Mouse (Mus musculus): ENCODE measurements around the gene Cdyl. TPM values are rescaled to one million over a fixed set of nuclear protein-coding genes. Genes with fewer than 3 reads are reported as not detected.

Cdyl gene
- polyA plus RNA-seq, 1 experiment from 2014 or later: 9.5 TPM

GRCm38 (mm10) chr13:35689560-35689959, 29.9 kb downstream of the Cdyl start:
- no peak overlapping the region for H3K27ac ChIP-seq (replicated peaks)
- H3K36me3 ChIP-seq (replicated peaks): no peaks in the 10 kb centered on the region
- no peak overlapping the region for H3K4me3 ChIP-seq (replicated peaks)
- H3K4me1 ChIP-seq (replicated peaks): peaks cover 13% of the 10 kb centered on the region; the same call in 1 of the 2 replicates
- no peak for ATAC-seq (ENCODE audit: insufficient read depth)
- 81% methylated on average over 3 of the region's 3 CpGs for WGBS (ENCODE audit: insufficient replicate concordance)
- H3K9me3 ChIP-seq (replicated peaks): no peaks in the 10 kb centered on the region
- H3K27me3 ChIP-seq: no peaks in the 10 kb centered on the region
- no peak overlapping the region for H3K4me2 ChIP-seq
- H3K9ac ChIP-seq: no peak overlapping the region

GRCm38 (mm10) chr13:35717658-35718057, 58.0 kb downstream of the Cdyl start:
- Histone ChIP-seq H3K27ac (replicated peaks) (no peak overlapping the region), H3K9me3 (replicated peaks) (no peaks in the 10 kb centered on the region)
- WGBS (ENCODE audit: insufficient replicate concordance): 73% methylated on average over 4 of the region's 4 CpGs

GRCm38 (mm10) chr13:35719581-35719980, 59.9 kb downstream of the Cdyl start:
- Histone ChIP-seq H3K36me3 (replicated peaks) (no peaks in the 10 kb centered on the region), H3K27ac (replicated peaks) (no peak overlapping the region), H3K4me3 (replicated peaks) (no peak overlapping the region), H3K9ac (no peak overlapping the region), H3K9me3 (replicated peaks) (no peaks in the 10 kb centered on the region), H3K27me3 (no peaks in the 10 kb centered on the region), H3K4me1 (replicated peaks) (peaks cover 15% of the 10 kb centered on the region), H3K4me2 (no peak overlapping the region)
- WGBS (ENCODE audit: insufficient replicate concordance): 65% methylated on average over 6 of the region's 6 CpGs
- no peak for ATAC-seq (ENCODE audit: insufficient read depth)

More at GRCm38 (mm10) chr13:35717658-35718057, 58.0 kb downstream of the Cdyl start:
- peaks cover 11% of the 10 kb centered on the region for H3K4me1 ChIP-seq (replicated peaks)
- ATAC-seq (ENCODE audit: insufficient read depth): no peak
- H3K4me3 ChIP-seq (replicated peaks): no peak overlapping the region
- no peaks in the 10 kb centered on the region for H3K36me3 ChIP-seq (replicated peaks)
- no peaks in the 10 kb centered on the region for H3K27me3 ChIP-seq
- no peak overlapping the region for H3K9ac ChIP-seq
- H3K4me2 ChIP-seq: no peak overlapping the region

- no peak overlapping the region for H3K27ac ChIP-seq (replicated peaks)
- no peak overlapping the region for H3K4me3 ChIP-seq (replicated peaks)
- H3K9ac ChIP-seq: no peak overlapping the region
- peaks cover 14% of the 10 kb centered on the region for H3K4me1 ChIP-seq (replicated peaks)
- no peak overlapping the region for H3K4me2 ChIP-seq
- ATAC-seq (ENCODE audit: insufficient read depth): peak; percentile 65; the same call in 1 of the 2 replicates
- H3K9me3 ChIP-seq (replicated peaks): no peaks in the 10 kb centered on the region
- WGBS (ENCODE audit: insufficient replicate concordance): 58% methylated on average over 1 of the region's 1 CpGs
- H3K36me3 ChIP-seq (replicated peaks): no peaks in the 10 kb centered on the region
- H3K27me3 ChIP-seq: no peaks in the 10 kb centered on the region
These were observed 63.4 kb downstream of the Cdyl start for GRCm38 (mm10) chr13:35723073-35723472.

GRCm38 (mm10) chr13:35726025-35726424, 66.4 kb downstream of the Cdyl start:
- Histone ChIP-seq H3K9ac (no peak overlapping the region), H3K4me3 (replicated peaks) (no peak overlapping the region), H3K36me3 (replicated peaks) (no peaks in the 10 kb centered on the region), H3K4me1 (replicated peaks) (peaks cover 9% of the 10 kb centered on the region), H3K27ac (replicated peaks) (no peak overlapping the region), H3K4me2 (no peak overlapping the region), H3K9me3 (replicated peaks) (no peaks in the 10 kb centered on the region), H3K27me3 (no peaks in the 10 kb centered on the region)
- WGBS (ENCODE audit: insufficient replicate concordance): 46% methylated on average over 3 of the region's 3 CpGs
- no peak for ATAC-seq (ENCODE audit: insufficient read depth)

- WGBS (ENCODE audit: insufficient replicate concordance): 57% methylated on average over 4 of the region's 4 CpGs
- Histone ChIP-seq H3K27me3 (no peaks in the 10 kb centered on the region), H3K27ac (replicated peaks) (peak overlapping the region; percentile 77; the same call in 1 of the 2 replicates), H3K4me3 (replicated peaks) (no peak overlapping the region), H3K9me3 (replicated peaks) (no peaks in the 10 kb centered on the region), H3K36me3 (replicated peaks) (no peaks in the 10 kb centered on the region), H3K4me1 (replicated peaks) (peaks cover 28% of the 10 kb centered on the region), H3K4me2 (no peak overlapping the region), H3K9ac (no peak overlapping the region)
- no peak for ATAC-seq (ENCODE audit: insufficient read depth)
These were observed 72.5 kb downstream of the Cdyl start for GRCm38 (mm10) chr13:35732131-35732530.

- Histone ChIP-seq H3K27me3 (no peaks in the 10 kb centered on the region), H3K9me3 (replicated peaks) (no peaks in the 10 kb centered on the region), H3K36me3 (replicated peaks) (no peaks in the 10 kb centered on the region), H3K9ac (no peak overlapping the region), H3K4me3 (replicated peaks) (no peak overlapping the region), H3K4me1 (replicated peaks) (peaks cover 28% of the 10 kb centered on the region), H3K4me2 (peak overlapping the region; percentile 43), H3K27ac (replicated peaks) (peak overlapping the region; percentile 77)
- WGBS (ENCODE audit: insufficient replicate concordance): 57% methylated on average over 5 of the region's 5 CpGs
- ATAC-seq (ENCODE audit: insufficient read depth): peak; percentile 95
These were observed 73.4 kb downstream of the Cdyl start for GRCm38 (mm10) chr13:35732891-35733596.

GRCm38 (mm10) chr13:35737565-35737964, 77.9 kb downstream of the Cdyl start:
- H3K4me2 ChIP-seq: no peak overlapping the region
- peaks cover 36% of the 10 kb centered on the region for H3K4me1 ChIP-seq (replicated peaks)
- WGBS (ENCODE audit: insufficient replicate concordance): 22% methylated on average over 2 of the region's 2 CpGs
- H3K27ac ChIP-seq (replicated peaks): no peak overlapping the region
- H3K9me3 ChIP-seq (replicated peaks): no peaks in the 10 kb centered on the region
- no peak overlapping the region for H3K9ac ChIP-seq
- no peaks in the 10 kb centered on the region for H3K36me3 ChIP-seq (replicated peaks)
- ATAC-seq (ENCODE audit: insufficient read depth): no peak
- no peaks in the 10 kb centered on the region for H3K27me3 ChIP-seq
- H3K4me3 ChIP-seq (replicated peaks): no peak overlapping the region

GRCm38 (mm10) chr13:35738210-35738609, 78.6 kb downstream of the Cdyl start:
- Histone ChIP-seq H3K4me2 (no peak overlapping the region), H3K4me3 (replicated peaks) (no peak overlapping the region), H3K4me1 (replicated peaks) (peaks cover 36% of the 10 kb centered on the region), H3K27me3 (no peaks in the 10 kb centered on the region), H3K36me3 (replicated peaks) (no peaks in the 10 kb centered on the region), H3K27ac (replicated peaks) (no peak overlapping the region), H3K9ac (no peak overlapping the region), H3K9me3 (replicated peaks) (no peaks in the 10 kb centered on the region)
- WGBS (ENCODE audit: insufficient replicate concordance): 52% methylated on average over 2 of the region's 2 CpGs
- no peak for ATAC-seq (ENCODE audit: insufficient read depth)

GRCm38 (mm10) chr13:35739473-35739872, 79.8 kb downstream of the Cdyl start:
- Histone ChIP-seq H3K27ac (replicated peaks) (peak overlapping the region; percentile 96; the same call in 1 of the 2 replicates), H3K27me3 (no peaks in the 10 kb centered on the region), H3K9me3 (replicated peaks) (no peaks in the 10 kb centered on the region), H3K4me2 (no peak overlapping the region; the same call in 1 of the 2 replicates), H3K4me1 (replicated peaks) (peaks cover 41% of the 10 kb centered on the region), H3K36me3 (replicated peaks) (no peaks in the 10 kb centered on the region), H3K9ac (no peak overlapping the region), H3K4me3 (replicated peaks) (no peak overlapping the region)
- WGBS (ENCODE audit: insufficient replicate concordance): 64% methylated on average over 10 of the region's 10 CpGs
- ATAC-seq (ENCODE audit: insufficient read depth): no peak

GRCm38 (mm10) chr13:35740301-35741039, 80.8 kb downstream of the Cdyl start:
- H3K4me1 ChIP-seq (replicated peaks): peaks cover 48% of the 10 kb centered on the region
- no peaks in the 10 kb centered on the region for H3K36me3 ChIP-seq (replicated peaks)
- H3K27ac ChIP-seq (replicated peaks): peak overlapping the region; percentile 96
- H3K4me2 ChIP-seq: peak overlapping the region; percentile 98
- H3K27me3 ChIP-seq: no peaks in the 10 kb centered on the region
- peak overlapping the region; percentile 66 for H3K9ac ChIP-seq
- H3K4me3 ChIP-seq (replicated peaks): peak overlapping the region; percentile 99
- 3% methylated on average over 52 of the region's 61 CpGs for WGBS (ENCODE audit: insufficient replicate concordance)
- peak; percentile 75 for ATAC-seq (ENCODE audit: insufficient read depth)
- H3K9me3 ChIP-seq (replicated peaks): no peaks in the 10 kb centered on the region
